Mouse (Mus musculus) CH12.LX (cell line): ENCODE data around the gene Tmem212.

Source experiments
- CHD2 ChIP-seq: IDR thresholded peaks from 2 replicates; pipeline ENCODE4 v1.6.1; 2011; ENCODE audit warnings: low read length, improper control_type of control experiment
- CTCF ChIP-seq, 2 experiments: IDR thresholded peaks in 1 of 2; conservative IDR thresholded peaks in 1 of 2; 2 replicates each; pipeline ENCODE4 v1.5.1; 2011 to 2012; ENCODE audit warnings: low read depth in 2 of 2, low read length in 2 of 2, improper control_type of control experiment in 1 of 2, inconsistent platforms in 1 of 2, mild to moderate bottlenecking in 1 of 2, moderate library complexity in 1 of 2
- E2F4 ChIP-seq: IDR thresholded peaks from 2 replicates; pipeline ENCODE4 v1.6.1; 2011; ENCODE audit warnings: low read depth, low read length, improper control_type of control experiment; ENCODE audit not compliant: insufficient replicate concordance
- PAX5 ChIP-seq: IDR thresholded peaks from 2 replicates; pipeline ENCODE4 v1.6.1; 2012; ENCODE audit warnings: low read length, inconsistent platforms, mixed read lengths
- POLR2A ChIP-seq: IDR thresholded peaks from 2 replicates; pipeline ENCODE4 v1.6.1; 2011; ENCODE audit warnings: low read depth, mild to moderate bottlenecking, improper control_type of control experiment, low read length
- SMC3 ChIP-seq: IDR thresholded peaks from 2 replicates; pipeline ENCODE4 v1.6.1; 2011; ENCODE audit warnings: low read depth, low read length, improper control_type of control experiment
- TCF12 ChIP-seq: IDR thresholded peaks from 2 replicates; pipeline ENCODE4 v1.6.1; 2014; ENCODE audit warnings: low read depth, mild to moderate bottlenecking, inconsistent platforms, low read length, improper control_type of control experiment
- USF1 ChIP-seq: IDR thresholded peaks from 2 replicates; pipeline ENCODE4 v1.6.1; 2014; ENCODE audit warnings: low read depth, mild to moderate bottlenecking, inconsistent platforms, low read length, improper control_type of control experiment

DNA sequence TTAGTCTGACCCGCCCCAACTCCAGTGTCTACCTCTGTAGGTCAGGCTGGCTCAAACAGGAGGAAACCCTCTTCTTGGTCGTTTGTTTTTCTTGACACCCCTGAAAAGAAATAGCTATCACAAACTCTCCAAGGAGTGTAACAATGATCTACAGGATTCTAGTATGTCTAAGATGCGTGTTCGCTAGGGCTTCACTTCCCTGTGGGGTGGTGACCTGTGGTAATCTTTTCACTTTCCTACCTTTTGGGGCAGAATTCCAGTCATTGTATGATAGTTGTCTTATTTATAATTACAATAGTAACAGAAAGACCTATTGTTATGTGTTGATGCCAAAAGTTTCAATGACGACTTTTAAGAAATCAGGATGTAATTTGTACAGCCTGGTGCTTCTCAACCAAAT, 40.6 kb upstream of the Tmem212 start:
- TF ChIP-seq CTCF (conservative IDR thresholded peaks at IDR 0.05 in 1 of 2, IDR thresholded peaks at IDR 0.05 in 1 of 2; ENCODE audit: low read depth in 2 of 2, low read length in 2 of 2) (no peak), SMC3 (no peak), CHD2 (no peak), E2F4 (no peak), PAX5 (no peak), POLR2A (no peak), TCF12 (no peak), USF1 (no peak)
